ENCODE assay signal across 28 mouse cellular contexts in the genomic region with DNA sequence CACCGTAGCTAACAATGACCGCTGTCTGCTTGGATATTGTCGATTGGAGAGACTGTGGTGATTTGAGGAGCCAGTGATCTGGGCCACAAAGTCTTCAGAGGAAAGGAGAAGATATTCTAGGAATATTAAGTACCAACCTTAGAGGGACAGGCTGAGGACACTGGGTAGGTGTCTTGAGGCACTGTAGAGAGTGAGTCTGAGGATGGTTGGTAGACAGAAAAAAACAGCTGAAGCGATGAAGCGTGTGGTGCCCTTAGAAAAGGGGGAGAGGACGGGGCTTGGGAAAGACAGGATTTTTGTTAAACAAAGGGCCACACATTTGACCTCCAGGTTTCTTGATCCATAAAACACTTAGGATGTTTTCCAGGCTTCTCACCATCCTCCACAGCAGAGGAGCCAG.
"Had no signal": no experiment of that assay in that cellular context is flagged by ENCODE, and none has a peak within 500 bp of the region (broad histone marks: within the 10 kb centered on the region; RNA-seq: fewer than 3 reads in every experiment).

No protein-coding gene starts in this region.

- H3K4me2 ChIP-seq: embryonic facial prominence, embryonic 12.5 days; embryonic facial prominence, embryonic 13.5 days; embryonic facial prominence, embryonic 15.5 days; forebrain, embryonic 12.5 days; forebrain, embryonic 13.5 days; forebrain, embryonic 15.5 days had no signal

- H3K9ac ChIP-seq: embryonic facial prominence, embryonic 12.5 days; embryonic facial prominence, embryonic 13.5 days; embryonic facial prominence, embryonic 15.5 days; forebrain, embryonic 12.5 days; forebrain, embryonic 13.5 days; forebrain, embryonic 15.5 days; forebrain, postnatal 0 days had no signal

- H3K9me3 ChIP-seq: embryonic facial prominence, embryonic 10.5 days; embryonic facial prominence, embryonic 12.5 days; embryonic facial prominence, embryonic 13.5 days; embryonic facial prominence, embryonic 15.5 days; forebrain, embryonic 10.5 days; forebrain, embryonic 12.5 days; forebrain, embryonic 13.5 days; forebrain, embryonic 15.5 days had no signal

- H3K36me3 ChIP-seq: embryonic facial prominence, embryonic 10.5 days; embryonic facial prominence, embryonic 12.5 days; embryonic facial prominence, embryonic 13.5 days; embryonic facial prominence, embryonic 15.5 days; forebrain, embryonic 10.5 days; forebrain, embryonic 12.5 days; forebrain, embryonic 15.5 days had no signal

- H3K4me1 ChIP-seq: embryonic facial prominence, embryonic 10.5 days; embryonic facial prominence, embryonic 12.5 days; embryonic facial prominence, embryonic 13.5 days; embryonic facial prominence, embryonic 15.5 days; forebrain, embryonic 12.5 days; forebrain, embryonic 13.5 days; forebrain, embryonic 15.5 days had no signal

- DNase-seq: cerebellum, adult 2 months; cerebellum, adult 8-10 months; cerebellum, adult 9-10 months; cerebellum, adult 9-11 months; cerebellum, postnatal 10 days; cerebellum, postnatal 14 days; cerebellum, postnatal 25 days; cerebellum, postnatal 36 days; embryo, embryonic 11 days; forebrain, postnatal 0 days; gastrocnemius, adult 2 months; gastrocnemius, postnatal 10 days; gastrocnemius, postnatal 14 days; gastrocnemius, postnatal 25 days; gastrocnemius, postnatal 36 days; heart, adult 11 months; heart, adult 18-20 months had no signal

- H3K27ac ChIP-seq: embryonic facial prominence, embryonic 10.5 days; embryonic facial prominence, embryonic 12.5 days; embryonic facial prominence, embryonic 13.5 days; embryonic facial prominence, embryonic 15.5 days; forebrain, embryonic 10.5 days; forebrain, embryonic 12.5 days; forebrain, embryonic 13.5 days; forebrain, embryonic 15.5 days; gastrocnemius, adult 2 months had no signal

- H3K27me3 ChIP-seq: embryonic facial prominence, embryonic 12.5 days; embryonic facial prominence, embryonic 13.5 days; embryonic facial prominence, embryonic 15.5 days; forebrain, embryonic 12.5 days; forebrain, embryonic 13.5 days; forebrain, embryonic 15.5 days had no signal

- ATAC-seq: forebrain, embryonic 13.5 days; forebrain, embryonic 14.5 days; forebrain, embryonic 15.5 days; forebrain, embryonic 16.5 days; forebrain, postnatal 0 days had no signal

- H3K4me3 ChIP-seq: embryonic facial prominence, embryonic 10.5 days; embryonic facial prominence, embryonic 12.5 days; embryonic facial prominence, embryonic 13.5 days; embryonic facial prominence, embryonic 15.5 days; erythroblast, embryonic 14.5 days; forebrain, embryonic 10.5 days; forebrain, embryonic 12.5 days; forebrain, embryonic 13.5 days; forebrain, embryonic 15.5 days; gastrocnemius, adult 2 months had no signal
